Mouse (Mus musculus): ENCODE results near the gene Scube1. TPM values are rescaled to one million over a fixed set of nuclear protein-coding genes. Genes with fewer than 3 reads are reported as not detected.

Scube1 gene
- polyA plus RNA-seq, 1 experiment from 2014 or later, result 9.4 TPM

DNA sequence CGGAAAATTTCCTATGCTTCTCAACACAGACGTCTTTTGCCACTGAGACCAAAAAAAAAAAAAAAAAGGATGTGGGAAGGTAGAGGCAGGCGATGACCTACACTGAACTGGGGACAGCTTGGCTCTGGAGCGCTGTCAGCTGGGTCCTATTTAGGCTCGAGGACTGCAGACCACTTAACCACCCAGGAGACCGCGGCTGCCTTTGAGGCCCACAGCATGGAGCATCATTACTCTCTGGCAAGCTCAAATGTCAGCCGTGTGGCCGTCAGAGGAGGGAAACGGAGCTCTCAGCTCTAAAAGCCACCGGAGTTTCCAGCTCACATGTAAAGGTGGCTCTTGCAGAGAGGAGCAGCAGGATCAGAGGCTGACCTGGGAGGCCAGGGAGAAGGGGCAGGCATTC lies 46.2 kb downstream of the Scube1 start:
- H3K9me3 ChIP-seq (ENCODE audit: control insufficient read depth, low read length), result no peaks in the 10 kb centered on the region
- H3K4me1 ChIP-seq (ENCODE audit: control insufficient read depth, insufficient read depth, low read length), result peaks cover 16% of the 10 kb centered on the region
- ATAC-seq (ENCODE audit: low read depth), result peak; percentile 38; the same call in 1 of the 2 replicates
- no peak overlapping the region for H3K9ac ChIP-seq (replicated peaks; ENCODE audit: low read depth, low read length)
- no peaks in the 10 kb centered on the region for H3K36me3 ChIP-seq (ENCODE audit: control insufficient read depth, insufficient read depth, low read length)
- H3K4me3 ChIP-seq (ENCODE audit: low read depth, low read length), result no peak overlapping the region
- no peak overlapping the region for H3K27ac ChIP-seq (ENCODE audit: low read depth, low read length)
- H3K27me3 ChIP-seq (ENCODE audit: control insufficient read depth, insufficient read depth, low read length), result no peaks in the 10 kb centered on the region
- whole genome bisulfite sequencing, result 2% methylated on average over 11 of the region's 11 CpGs
- H3K4me2 ChIP-seq (ENCODE audit: low read depth, low read length), result no peak overlapping the region

DNA sequence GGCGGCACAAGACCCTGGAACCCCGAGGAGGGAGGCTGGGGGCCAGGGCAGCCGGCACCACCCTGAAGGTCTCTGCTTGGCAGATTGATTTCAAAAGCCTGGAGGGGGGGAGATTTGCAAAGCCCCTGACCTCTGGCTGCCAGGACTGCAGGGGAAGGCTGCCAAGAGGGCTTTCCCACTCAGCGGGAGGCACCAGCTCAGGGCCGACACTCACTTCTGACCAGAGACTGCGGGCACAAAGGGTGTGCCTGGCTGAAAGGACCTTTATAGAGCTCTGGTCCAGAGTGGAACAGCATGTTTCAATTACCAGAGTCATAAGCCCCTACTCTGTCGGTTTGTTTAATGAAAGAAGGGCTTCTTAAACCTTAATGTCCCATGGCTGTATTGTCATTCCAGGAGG lies 46.7 kb downstream of the Scube1 start:
- H3K9ac ChIP-seq (replicated peaks; ENCODE audit: low read depth, low read length), result no peak overlapping the region
- WGBS, result 8% methylated on average over 7 of the region's 7 CpGs
- no peaks in the 10 kb centered on the region for H3K27me3 ChIP-seq (ENCODE audit: control insufficient read depth, insufficient read depth, low read length)
- no peak overlapping the region for H3K4me2 ChIP-seq (ENCODE audit: low read depth, low read length)
- H3K27ac ChIP-seq (ENCODE audit: low read depth, low read length), result no peak overlapping the region
- H3K36me3 ChIP-seq (ENCODE audit: control insufficient read depth, insufficient read depth, low read length), result no peaks in the 10 kb centered on the region
- ATAC-seq (ENCODE audit: low read depth), result peak; percentile 38; the same call in 1 of the 2 replicates
- no peak overlapping the region for H3K4me3 ChIP-seq (ENCODE audit: low read depth, low read length)
- H3K4me1 ChIP-seq (ENCODE audit: control insufficient read depth, insufficient read depth, low read length), result peaks cover 16% of the 10 kb centered on the region
- H3K9me3 ChIP-seq (ENCODE audit: control insufficient read depth, low read length), result no peaks in the 10 kb centered on the region

DNA sequence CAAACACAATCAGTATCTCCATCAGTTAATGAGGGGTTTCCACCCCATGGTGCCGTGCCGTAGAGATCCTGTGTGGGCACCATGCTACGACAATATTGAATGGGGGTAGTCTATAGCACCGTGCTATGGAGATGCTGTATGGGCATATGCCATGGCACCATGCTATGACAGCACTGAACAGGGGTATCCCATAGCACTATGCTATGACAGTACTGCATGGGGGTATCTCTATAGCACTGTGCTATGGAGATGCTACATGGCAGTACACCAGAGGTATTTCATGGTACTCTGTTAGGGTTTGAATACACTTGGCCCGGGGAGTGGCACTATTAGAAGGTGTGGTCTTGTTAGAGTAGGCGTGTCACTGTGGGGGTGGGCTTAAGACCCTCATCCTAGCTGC lies 47.7 kb downstream of the Scube1 start:
- Histone ChIP-seq H3K4me2 (ENCODE audit: low read depth, low read length) (no peak overlapping the region), H3K27me3 (ENCODE audit: control insufficient read depth, insufficient read depth, low read length) (no peaks in the 10 kb centered on the region), H3K36me3 (ENCODE audit: control insufficient read depth, insufficient read depth, low read length) (no peaks in the 10 kb centered on the region), H3K4me3 (ENCODE audit: low read depth, low read length) (no peak overlapping the region), H3K9ac (replicated peaks; ENCODE audit: low read depth, low read length) (no peak overlapping the region), H3K4me1 (ENCODE audit: control insufficient read depth, insufficient read depth, low read length) (peaks cover 16% of the 10 kb centered on the region), H3K9me3 (ENCODE audit: control insufficient read depth, low read length) (no peaks in the 10 kb centered on the region), H3K27ac (ENCODE audit: low read depth, low read length) (no peak overlapping the region)
- 90% methylated on average over 6 of the region's 6 CpGs for WGBS
- no peak for ATAC-seq (ENCODE audit: low read depth)

DNA sequence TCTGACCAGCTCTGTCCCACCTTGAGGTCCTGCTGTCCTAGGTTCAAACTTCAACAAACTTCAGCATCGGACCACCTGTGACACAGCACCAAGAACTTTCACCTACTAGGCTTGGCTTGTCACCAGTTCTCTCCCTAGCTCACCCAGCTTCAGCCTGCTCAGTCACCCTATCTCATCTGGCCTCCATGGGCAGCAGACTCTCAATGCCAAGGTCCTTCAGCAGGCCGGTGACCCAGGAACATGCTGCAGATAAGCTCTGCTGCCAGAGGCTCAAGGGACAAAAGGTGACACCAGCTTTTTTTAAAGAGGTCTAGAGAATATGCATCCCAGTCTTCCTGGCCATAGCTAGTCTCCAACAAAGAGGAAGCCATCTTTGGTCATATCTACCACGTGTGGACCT lies 48.5 kb downstream of the Scube1 start:
- H3K4me1 ChIP-seq (ENCODE audit: control insufficient read depth, insufficient read depth, low read length), result peaks cover 16% of the 10 kb centered on the region
- H3K27me3 ChIP-seq (ENCODE audit: control insufficient read depth, insufficient read depth, low read length), result no peaks in the 10 kb centered on the region
- no peak overlapping the region for H3K27ac ChIP-seq (ENCODE audit: low read depth, low read length)
- no peak overlapping the region for H3K9ac ChIP-seq (replicated peaks; ENCODE audit: low read depth, low read length)
- H3K36me3 ChIP-seq (ENCODE audit: control insufficient read depth, insufficient read depth, low read length), result no peaks in the 10 kb centered on the region
- no peak overlapping the region for H3K4me3 ChIP-seq (ENCODE audit: low read depth, low read length)
- WGBS, result 94% methylated on average over 3 of the region's 3 CpGs
- no peak overlapping the region for H3K4me2 ChIP-seq (ENCODE audit: low read depth, low read length)
- no peaks in the 10 kb centered on the region for H3K9me3 ChIP-seq (ENCODE audit: control insufficient read depth, low read length)
- ATAC-seq (ENCODE audit: low read depth), result no peak

DNA sequence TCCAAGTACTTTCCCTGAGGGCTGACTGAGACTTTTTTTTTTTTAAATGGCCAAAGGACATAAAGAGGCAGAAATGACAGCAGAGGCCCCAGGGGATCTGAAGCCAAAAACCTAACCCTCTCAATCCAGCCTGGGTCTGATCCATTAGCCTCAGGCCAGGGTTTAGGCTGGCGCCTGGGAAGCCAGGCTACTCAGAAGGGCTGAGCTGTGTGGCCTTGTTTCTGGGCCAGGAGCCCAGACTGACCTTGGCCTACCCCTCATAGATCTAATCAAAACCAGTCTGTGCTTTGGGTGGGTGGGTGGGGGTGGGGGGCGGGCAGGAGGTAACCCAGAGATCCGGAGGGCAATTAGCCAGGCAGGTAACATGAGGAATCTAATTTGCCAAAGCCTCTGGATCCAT lies 51.2 kb downstream of the Scube1 start:
- Histone ChIP-seq H3K36me3 (ENCODE audit: control insufficient read depth, insufficient read depth, low read length) (no peaks in the 10 kb centered on the region), H3K4me2 (ENCODE audit: low read depth, low read length) (no peak overlapping the region), H3K4me3 (ENCODE audit: low read depth, low read length) (no peak overlapping the region), H3K27me3 (ENCODE audit: control insufficient read depth, insufficient read depth, low read length) (no peaks in the 10 kb centered on the region), H3K9ac (replicated peaks; ENCODE audit: low read depth, low read length) (no peak overlapping the region), H3K4me1 (ENCODE audit: control insufficient read depth, insufficient read depth, low read length) (peaks cover 9% of the 10 kb centered on the region), H3K27ac (ENCODE audit: low read depth, low read length) (no peak overlapping the region), H3K9me3 (ENCODE audit: control insufficient read depth, low read length) (no peaks in the 10 kb centered on the region)
- ATAC-seq (ENCODE audit: low read depth), result no peak
- WGBS, result 76% methylated on average over 3 of the region's 3 CpGs

DNA sequence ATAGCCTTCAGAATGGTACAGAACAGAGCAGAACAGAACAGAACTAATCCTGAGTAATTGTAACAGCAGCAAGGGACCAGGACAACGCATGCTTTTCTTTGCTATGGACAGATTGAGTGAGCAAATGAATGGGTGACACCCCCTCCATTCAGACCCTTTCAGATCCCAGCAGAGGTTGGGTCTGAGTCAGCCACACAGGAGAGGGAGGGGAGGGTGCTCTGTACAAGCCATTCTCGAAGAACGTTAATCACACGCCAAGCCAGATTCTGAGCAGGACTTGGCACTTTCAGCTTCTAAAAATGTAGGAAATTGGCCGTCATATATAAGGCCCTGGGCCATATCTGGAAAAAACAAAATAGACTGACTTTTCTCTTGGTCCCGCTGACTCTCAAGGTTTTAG lies 57.3 kb downstream of the Scube1 start:
- no peak overlapping the region for H3K27ac ChIP-seq (ENCODE audit: low read depth, low read length)
- no peaks in the 10 kb centered on the region for H3K36me3 ChIP-seq (ENCODE audit: control insufficient read depth, insufficient read depth, low read length)
- 28% methylated on average over 6 of the region's 6 CpGs for WGBS
- H3K9ac ChIP-seq (replicated peaks; ENCODE audit: low read depth, low read length), result no peak overlapping the region
- no peaks in the 10 kb centered on the region for H3K9me3 ChIP-seq (ENCODE audit: control insufficient read depth, low read length)
- H3K4me2 ChIP-seq (ENCODE audit: low read depth, low read length), result no peak overlapping the region
- no peak for ATAC-seq (ENCODE audit: low read depth)
- peaks cover 13% of the 10 kb centered on the region for H3K4me1 ChIP-seq (ENCODE audit: control insufficient read depth, insufficient read depth, low read length)
- H3K4me3 ChIP-seq (ENCODE audit: low read depth, low read length), result no peak overlapping the region
- H3K27me3 ChIP-seq (ENCODE audit: control insufficient read depth, insufficient read depth, low read length), result no peaks in the 10 kb centered on the region

DNA sequence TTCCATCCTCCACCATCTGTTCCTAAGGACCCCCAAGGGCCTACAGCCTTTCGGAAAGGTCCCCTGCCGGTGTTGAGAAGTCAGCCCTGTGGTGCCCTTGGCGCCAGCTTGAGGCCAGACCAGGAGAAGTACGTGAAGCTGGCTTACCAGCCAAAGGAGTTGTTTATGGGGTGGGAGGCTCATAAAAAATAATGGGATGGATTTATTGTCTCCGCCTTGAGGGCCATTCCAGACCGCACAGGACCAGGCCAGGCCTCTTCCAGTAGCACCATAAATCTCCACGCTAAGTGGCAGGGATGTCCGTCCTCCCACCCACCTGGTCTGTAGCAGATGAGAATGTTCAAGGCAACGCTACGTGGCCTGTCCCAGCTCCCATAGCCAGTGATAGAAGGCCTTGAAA lies 58.4 kb downstream of the Scube1 start:
- ATAC-seq (ENCODE audit: low read depth), result peak; percentile 58; the same call in 1 of the 2 replicates
- Histone ChIP-seq H3K4me2 (ENCODE audit: low read depth, low read length) (no peak overlapping the region), H3K27me3 (ENCODE audit: control insufficient read depth, insufficient read depth, low read length) (no peaks in the 10 kb centered on the region), H3K9ac (replicated peaks; ENCODE audit: low read depth, low read length) (no peak overlapping the region), H3K27ac (ENCODE audit: low read depth, low read length) (no peak overlapping the region), H3K36me3 (ENCODE audit: control insufficient read depth, insufficient read depth, low read length) (no peaks in the 10 kb centered on the region), H3K4me1 (ENCODE audit: control insufficient read depth, insufficient read depth, low read length) (peaks cover 13% of the 10 kb centered on the region), H3K9me3 (ENCODE audit: control insufficient read depth, low read length) (no peaks in the 10 kb centered on the region), H3K4me3 (ENCODE audit: low read depth, low read length) (no peak overlapping the region)
- WGBS, result 26% methylated on average over 10 of the region's 10 CpGs

DNA sequence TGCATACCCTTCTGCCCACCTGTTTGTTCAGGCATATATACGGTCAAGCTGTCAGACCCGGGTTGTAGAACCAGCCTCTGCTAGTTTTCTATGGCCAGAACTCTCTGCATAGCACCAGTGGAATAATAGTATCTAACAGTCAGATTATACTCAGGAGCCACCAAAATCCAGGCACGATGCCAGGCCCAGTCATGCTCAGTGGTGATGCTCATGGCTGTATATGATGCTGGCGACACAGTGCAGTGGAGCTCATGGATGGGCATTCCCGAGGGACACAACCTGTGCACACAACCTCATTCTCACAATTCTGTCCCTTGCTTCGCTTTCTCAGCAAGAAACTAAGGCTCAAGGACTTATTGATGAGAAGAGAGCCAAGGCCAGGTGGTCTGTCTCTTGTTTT lies 58.8 kb downstream of the Scube1 start:
- ATAC-seq (ENCODE audit: low read depth), result peak; percentile 49; the same call in 1 of the 2 replicates
- Histone ChIP-seq H3K27me3 (ENCODE audit: control insufficient read depth, insufficient read depth, low read length) (no peaks in the 10 kb centered on the region), H3K9ac (replicated peaks; ENCODE audit: low read depth, low read length) (0 out of 2 replicates have a peak overlapping the region, but pooled peaks have one; percentile 1), H3K36me3 (ENCODE audit: control insufficient read depth, insufficient read depth, low read length) (no peaks in the 10 kb centered on the region), H3K4me2 (ENCODE audit: low read depth, low read length) (no peak overlapping the region), H3K27ac (ENCODE audit: low read depth, low read length) (no peak overlapping the region), H3K9me3 (ENCODE audit: control insufficient read depth, low read length) (no peaks in the 10 kb centered on the region), H3K4me3 (ENCODE audit: low read depth, low read length) (no peak overlapping the region), H3K4me1 (ENCODE audit: control insufficient read depth, insufficient read depth, low read length) (peaks cover 13% of the 10 kb centered on the region)
- 65% methylated on average over 6 of the region's 6 CpGs for WGBS

DNA sequence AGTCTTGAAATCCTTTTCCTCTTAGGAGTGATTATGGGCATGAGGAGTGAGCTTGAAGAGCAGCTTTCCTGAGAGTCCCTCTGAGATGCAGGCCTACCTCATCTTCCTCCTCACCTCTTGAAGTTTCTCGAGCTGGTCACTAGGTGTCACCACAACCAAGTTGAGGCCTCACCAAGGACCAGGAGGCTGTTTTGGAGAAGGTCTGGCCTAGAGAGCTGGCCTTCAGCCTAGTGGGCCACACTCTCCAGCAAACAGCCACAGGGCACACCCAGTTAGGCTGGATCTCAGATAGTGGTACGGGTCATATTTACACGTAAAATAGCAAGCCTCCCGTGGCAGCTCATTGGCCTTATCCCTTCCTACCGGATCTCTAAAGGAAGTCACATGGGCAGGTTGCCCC lies 60.1 kb downstream of the Scube1 start:
- H3K4me3 ChIP-seq (ENCODE audit: low read depth, low read length), result no peak overlapping the region
- peak; percentile 39; the same call in 1 of the 2 replicates for ATAC-seq (ENCODE audit: low read depth)
- WGBS, result 60% methylated on average over 5 of the region's 5 CpGs
- no peak overlapping the region for H3K4me2 ChIP-seq (ENCODE audit: low read depth, low read length)
- H3K27me3 ChIP-seq (ENCODE audit: control insufficient read depth, insufficient read depth, low read length), result no peaks in the 10 kb centered on the region
- no peak overlapping the region for H3K9ac ChIP-seq (replicated peaks; ENCODE audit: low read depth, low read length)
- H3K27ac ChIP-seq (ENCODE audit: low read depth, low read length), result no peak overlapping the region
- no peaks in the 10 kb centered on the region for H3K36me3 ChIP-seq (ENCODE audit: control insufficient read depth, insufficient read depth, low read length)
- H3K4me1 ChIP-seq (ENCODE audit: control insufficient read depth, insufficient read depth, low read length), result peaks cover 13% of the 10 kb centered on the region
- no peaks in the 10 kb centered on the region for H3K9me3 ChIP-seq (ENCODE audit: control insufficient read depth, low read length)

DNA sequence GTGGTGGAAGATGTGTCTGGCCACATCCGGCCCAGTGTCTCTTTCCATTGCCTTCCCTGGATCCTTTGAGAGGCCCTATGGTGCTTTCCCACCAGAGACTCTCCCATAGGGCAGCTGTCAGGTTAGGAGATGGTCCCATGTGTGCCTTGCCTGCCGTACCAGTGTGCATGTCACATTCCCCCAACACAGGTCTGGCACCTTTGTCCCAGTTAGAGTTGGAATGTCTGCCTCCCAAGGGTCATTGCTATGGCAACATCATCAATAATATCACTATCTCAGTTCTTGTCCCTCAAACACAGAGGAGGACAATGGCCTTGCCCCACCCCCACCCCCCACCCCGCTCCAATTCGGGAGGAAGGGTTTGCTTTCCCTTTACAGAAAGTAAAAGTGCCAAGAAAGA lies 61.8 kb downstream of the Scube1 start:
- WGBS, result 34% methylated on average over 4 of the region's 4 CpGs
- Histone ChIP-seq H3K4me2 (ENCODE audit: low read depth, low read length) (no peak overlapping the region), H3K4me1 (ENCODE audit: control insufficient read depth, insufficient read depth, low read length) (peaks cover 13% of the 10 kb centered on the region), H3K27ac (ENCODE audit: low read depth, low read length) (no peak overlapping the region), H3K4me3 (ENCODE audit: low read depth, low read length) (no peak overlapping the region), H3K27me3 (ENCODE audit: control insufficient read depth, insufficient read depth, low read length) (no peaks in the 10 kb centered on the region), H3K9me3 (ENCODE audit: control insufficient read depth, low read length) (no peaks in the 10 kb centered on the region), H3K36me3 (ENCODE audit: control insufficient read depth, insufficient read depth, low read length) (no peaks in the 10 kb centered on the region), H3K9ac (replicated peaks; ENCODE audit: low read depth, low read length) (no peak overlapping the region)
- ATAC-seq (ENCODE audit: low read depth), result no peak

All from neural tube, embryonic 14.5 days (tissue).